Mouse (Mus musculus) spleen, adult 2 months (tissue): ENCODE data around the gene Rae1. TPM values are rescaled to one million over a fixed set of nuclear protein-coding genes. Genes with fewer than 3 reads are reported as not detected.

Experiments used
- DNase-seq, 2 experiments: peaks; one replicate each; pipeline versions ENCODE4 v3.0.0 to v3.0.0-alpha.2; 2012 to 2021; ENCODE audit warnings: low spot score in 2 of 2, low read depth in 1 of 2
- H3K27ac ChIP-seq: fragments of 200-500 bp; 2 replicates; pipeline ENCODE4 v1.5.1; 2012; ENCODE audit warnings: low read length, inconsistent platforms; ENCODE audit not compliant: insufficient read depth
- H3K27me3 ChIP-seq: fragments of 200-500 bp; 2 replicates; pipeline ENCODE4 v1.6.1; 2012; ENCODE audit warnings: mild to moderate bottlenecking, moderate library complexity, low read length, inconsistent platforms; ENCODE audit not compliant: control insufficient read depth, insufficient read depth
- H3K36me3 ChIP-seq: fragments of 200-500 bp; 2 replicates; pipeline ENCODE4 v1.6.1; 2012; ENCODE audit warnings: mild to moderate bottlenecking, low read length, inconsistent platforms; ENCODE audit not compliant: control insufficient read depth, insufficient read depth
- H3K4me1 ChIP-seq: fragments of 200-500 bp; 2 replicates; pipeline ENCODE4 v1.6.1; 2011; ENCODE audit warnings: inconsistent platforms; ENCODE audit not compliant: control insufficient read depth, insufficient read depth, insufficient read length
- H3K4me3 ChIP-seq: fragments of 200-500 bp; 2 replicates; pipeline ENCODE4 v1.5.1; 2011; ENCODE audit warnings: mild to moderate bottlenecking, inconsistent platforms; ENCODE audit not compliant: insufficient read depth, insufficient read length; ENCODE audit errors: extremely low read depth
- CTCF ChIP-seq: fragments of 200-500 bp; IDR thresholded peaks from 2 replicates; pipeline ENCODE4 v1.5.1; 2011; ENCODE audit warnings: mild to moderate bottlenecking, inconsistent platforms; ENCODE audit not compliant: insufficient read depth, insufficient read length, insufficient replicate concordance; ENCODE audit errors: extremely low read depth
- POLR2A ChIP-seq: fragments of 200-500 bp; IDR thresholded peaks from 2 replicates; pipeline ENCODE4 v1.6.1; 2011; ENCODE audit warnings: low read depth, low read length, inconsistent platforms
- WGBS: fragments of 180-500 bp; shearing (Covaris S2); methylation state at CpG from one replicate; pipeline ENCODE4 v1.1.7; 2018; 5-methylcytosine and 5-hydroxymethylcytosine counted together
- polyA plus RNA-seq: library from polyadenylated mRNA; depleted of rRNA; stranded (reverse); fragments of >200 nt; gene quantifications from 2 replicates; pipeline ENCODE4 v1.2.3, GENCODE M21; 2012

Gene Rae1
- polyA plus RNA-seq, 1 experiment, result 48.3 TPM

DNA sequence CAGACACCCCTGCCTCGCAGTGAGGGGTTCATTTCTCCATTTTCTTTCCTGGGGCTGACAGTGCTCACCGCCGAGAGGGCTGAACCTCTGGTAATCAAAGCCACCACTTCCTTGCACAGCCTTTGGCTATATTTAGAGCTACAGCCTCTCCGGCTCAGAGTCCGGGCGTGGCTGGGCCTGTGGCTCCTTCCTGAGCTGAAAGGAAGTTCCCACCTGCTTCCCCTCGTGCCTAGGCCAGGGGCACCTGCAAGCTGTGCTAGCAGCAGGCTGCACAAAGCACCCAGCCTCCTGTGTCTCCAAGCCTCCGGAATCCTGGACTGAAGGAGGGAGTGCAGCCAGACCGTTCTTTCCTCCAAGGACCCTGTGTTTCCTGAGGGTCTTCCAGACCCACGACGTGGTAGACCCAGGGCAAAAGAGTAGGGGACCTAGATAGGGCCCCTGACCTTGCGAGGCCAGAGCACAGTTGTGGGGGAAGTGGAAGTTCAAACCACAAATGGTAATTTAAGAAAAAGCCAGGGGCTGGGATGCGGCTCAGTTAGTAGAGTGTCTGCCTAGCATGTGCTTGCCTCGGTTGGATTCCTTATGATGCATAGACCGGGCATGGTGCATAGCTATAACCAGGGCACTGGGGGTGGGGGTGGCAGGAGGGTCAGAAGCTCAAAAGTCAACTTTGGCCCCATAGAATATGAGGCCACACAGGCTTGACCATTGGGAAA lies 46.8 kb downstream of the Rae1 start:
- Histone ChIP-seq H3K4me1 (peaks cover 70% of the 10 kb centered on the region), H3K36me3 (no peaks in the 10 kb centered on the region), H3K27me3 (no peaks in the 10 kb centered on the region), H3K4me3 (peak overlapping the region; percentile 42), H3K27ac (peak overlapping the region; percentile 94)
- DNase-seq, result peak in 1 of 2 experiments; percentile 80
- WGBS, result 7% methylated on average over 15 of the region's 15 CpGs
- TF ChIP-seq CTCF (no peak), POLR2A (no peak)

DNA sequence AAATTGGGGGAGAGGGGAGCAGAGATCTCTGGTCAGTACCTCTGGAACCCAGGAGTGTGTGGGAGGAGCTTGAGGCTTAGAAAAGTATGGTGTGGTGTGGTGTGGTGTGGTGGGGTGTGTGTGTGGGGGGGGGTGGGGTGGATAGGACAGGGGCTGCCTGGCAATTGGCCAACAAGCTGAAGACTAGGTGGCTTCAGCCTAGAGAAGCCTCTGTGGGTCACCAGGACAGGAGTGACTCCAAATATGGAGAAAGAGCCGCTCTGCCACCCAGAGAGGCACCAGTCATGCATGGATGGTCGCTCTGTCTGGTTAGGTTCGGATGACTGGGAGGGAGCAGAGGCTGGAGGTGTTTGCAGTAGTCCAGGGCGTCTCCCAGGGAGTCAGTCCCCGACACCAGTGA lies 47.6 kb downstream of the Rae1 start:
- no peak overlapping the region for H3K4me3 ChIP-seq
- no peaks in the 10 kb centered on the region for H3K27me3 ChIP-seq
- H3K27ac ChIP-seq, result peak overlapping the region; percentile 50
- no peak for DNase-seq
- no peak for TF ChIP-seq POLR2A
- WGBS, result 39% methylated on average over 5 of the region's 5 CpGs
- H3K36me3 ChIP-seq, result no peaks in the 10 kb centered on the region
- peaks cover 70% of the 10 kb centered on the region for H3K4me1 ChIP-seq

DNA sequence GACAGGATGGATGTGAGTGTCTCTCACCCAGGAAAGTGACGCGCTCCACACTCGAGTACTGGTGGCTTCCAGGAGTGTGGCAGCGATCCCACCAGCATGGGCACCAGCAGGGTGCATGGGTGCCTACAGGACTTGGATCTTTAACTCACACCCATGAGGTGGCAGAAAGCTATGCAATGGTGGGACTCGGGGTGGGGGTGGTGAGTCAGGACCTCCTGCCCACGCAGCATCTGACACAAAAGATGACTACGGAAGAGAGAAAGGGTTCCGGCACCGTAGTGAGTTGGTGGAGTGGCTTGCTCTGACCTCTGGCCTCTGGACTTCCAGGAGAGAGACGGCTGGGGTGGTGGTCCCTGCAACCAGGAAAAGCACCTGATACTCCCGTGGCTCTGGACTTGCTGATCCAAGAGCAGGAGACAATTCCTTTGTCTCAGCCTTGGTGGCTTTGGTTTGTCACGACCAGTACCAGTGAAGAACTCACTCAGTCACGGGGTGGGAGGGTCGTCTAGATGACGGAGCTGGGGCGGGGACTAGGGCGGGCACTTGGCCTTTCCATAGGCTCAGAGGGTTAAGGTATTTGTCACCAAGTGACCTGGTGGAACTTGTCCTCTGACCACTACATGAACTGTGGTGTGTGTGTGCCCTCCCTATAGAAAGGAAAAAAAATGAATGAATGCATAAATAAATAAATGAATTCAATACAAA lies 48.3 kb downstream of the Rae1 start:
- TF ChIP-seq POLR2A (no peak), CTCF (no peak)
- Histone ChIP-seq H3K27me3 (no peaks in the 10 kb centered on the region), H3K4me3 (peak overlapping the region; percentile 11; the same call in 1 of the 2 replicates), H3K27ac (peak overlapping the region; percentile 50), H3K4me1 (peaks cover 74% of the 10 kb centered on the region), H3K36me3 (no peaks in the 10 kb centered on the region)
- DNase-seq, result peak in 1 of 2 experiments; percentile 3
- 62% methylated on average over 17 of the region's 17 CpGs for WGBS

DNA sequence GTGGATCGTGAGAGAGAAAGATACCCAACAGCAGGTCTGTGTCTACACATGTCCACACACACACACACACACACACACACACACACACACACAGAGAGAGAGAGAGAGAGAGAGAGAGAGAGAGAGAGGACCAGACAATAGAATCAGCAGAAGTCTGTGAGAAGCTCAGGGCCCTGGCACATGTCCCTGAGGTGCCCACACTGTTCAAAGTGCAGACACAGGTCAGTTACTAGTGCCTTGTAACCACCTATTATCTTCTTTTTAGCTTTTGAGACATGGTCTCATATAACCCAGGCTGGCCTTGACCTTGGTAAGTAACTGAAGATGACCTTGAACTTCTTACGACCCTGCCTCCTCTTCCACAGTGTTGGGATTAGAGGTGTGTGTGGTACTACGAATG lies 49.3 kb downstream of the Rae1 start:
- DNase-seq, result peak in 1 of 2 experiments; percentile 2
- no peaks in the 10 kb centered on the region for H3K27me3 ChIP-seq
- H3K27ac ChIP-seq, result peak overlapping the region; percentile 10; the same call in 1 of the 2 replicates
- peaks cover 75% of the 10 kb centered on the region for H3K4me1 ChIP-seq
- H3K36me3 ChIP-seq, result no peaks in the 10 kb centered on the region
- H3K4me3 ChIP-seq, result no peak overlapping the region
- TF ChIP-seq CTCF, result no peak
- no peak for TF ChIP-seq POLR2A
- WGBS, result 56% methylated on average over 3 of the region's 3 CpGs

DNA sequence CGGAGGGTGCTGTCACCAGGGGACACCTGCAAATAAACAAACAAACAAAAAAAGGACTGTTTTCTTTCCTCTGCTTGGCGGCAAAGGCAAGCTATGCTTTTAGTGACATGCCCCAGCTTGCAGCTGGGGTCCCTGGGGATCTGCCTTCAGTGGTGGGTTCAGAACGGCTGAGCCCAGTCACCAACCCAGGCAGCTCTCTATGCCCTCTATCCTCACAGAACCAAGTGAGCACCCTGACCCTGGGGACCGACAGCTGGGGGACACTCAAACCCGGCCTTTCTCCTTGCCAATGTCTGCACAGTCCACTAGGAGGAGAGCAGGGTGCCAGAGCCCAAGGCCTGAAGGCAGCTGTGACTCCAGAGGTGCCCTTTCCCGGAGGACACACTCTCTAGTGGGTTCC lies 49.9 kb downstream of the Rae1 start:
- 36% methylated on average over 6 of the region's 6 CpGs for WGBS
- peak in 1 of 2 experiments; percentile 32 for DNase-seq
- Histone ChIP-seq H3K4me3 (no peak overlapping the region), H3K4me1 (peaks cover 74% of the 10 kb centered on the region), H3K27me3 (no peaks in the 10 kb centered on the region), H3K36me3 (no peaks in the 10 kb centered on the region), H3K27ac (peak overlapping the region; percentile 10; the same call in 1 of the 2 replicates)
- TF ChIP-seq POLR2A (no peak), CTCF (no peak)

DNA sequence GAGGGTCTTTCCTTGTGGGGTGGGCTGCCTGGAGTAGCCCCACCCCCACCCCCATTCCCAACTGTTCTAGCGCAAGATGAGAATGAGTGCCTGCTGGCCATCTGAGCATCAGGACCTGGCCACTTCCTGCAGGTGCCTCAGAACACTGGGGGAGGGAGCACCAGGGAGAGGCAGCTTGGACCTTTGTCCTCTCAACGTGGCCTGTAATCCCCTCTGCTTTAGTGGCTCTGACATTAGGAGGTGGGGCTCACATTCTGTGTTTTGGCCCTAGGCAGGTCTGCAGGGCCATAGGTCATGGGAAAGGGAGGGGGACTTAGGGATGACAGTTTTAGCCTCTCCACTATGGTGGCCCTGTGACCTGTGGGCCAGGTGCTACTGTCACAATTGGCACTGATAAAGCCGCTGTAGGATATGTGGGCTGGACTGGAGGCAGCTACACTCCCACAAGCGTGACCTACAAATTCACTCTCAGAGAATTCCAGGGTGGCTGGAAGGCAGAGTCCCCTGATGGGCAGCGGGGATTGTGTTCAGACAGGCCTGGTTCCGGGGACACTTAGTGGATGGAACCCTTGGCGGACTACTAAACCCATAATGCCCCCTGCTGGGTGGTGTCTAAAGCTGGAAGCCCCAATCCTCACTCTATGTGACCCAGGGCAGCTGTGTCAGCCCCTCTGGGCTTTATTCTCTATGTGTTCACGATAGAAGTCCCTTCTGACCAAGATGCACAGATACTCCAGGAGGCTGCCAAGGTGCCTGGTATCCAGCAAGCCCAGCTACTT lies 50.9 kb downstream of the Rae1 start:
- Histone ChIP-seq H3K27me3 (no peaks in the 10 kb centered on the region), H3K27ac (0 out of 2 replicates have a peak overlapping the region, but pooled peaks have one; percentile 11), H3K36me3 (no peaks in the 10 kb centered on the region), H3K4me1 (peaks cover 70% of the 10 kb centered on the region), H3K4me3 (no peak overlapping the region)
- TF ChIP-seq POLR2A (no peak), CTCF (no peak)
- DNase-seq, result peak in 1 of 2 experiments; percentile 28
- 64% methylated on average over 8 of the region's 8 CpGs for WGBS
